Mouse (Mus musculus) lung, embryonic 14.5 days (tissue): ENCODE data around the gene Chst5. TPM values are rescaled to one million over a fixed set of nuclear protein-coding genes. Genes with fewer than 3 reads are reported as not detected.

Experiments used
- ATAC-seq: fragments of 200-750 bp; cut with Nextera tagmentation; 2 replicates; pipeline ENCODE4 v1.8.0; 2017; ENCODE audit warnings: mild to moderate bottlenecking, moderate TSS enrichment, moderate library complexity; ENCODE audit not compliant: insufficient read depth
- DNase-seq: peaks from one replicate; pipeline ENCODE4 v3.0.0-alpha.2; 2015
- H3K27ac ChIP-seq: fragments of 300-500 bp; sonication (generic); 2 replicates; pipeline ENCODE4 v1.5.1; 2014; ENCODE audit warnings: low read depth, mild to moderate bottlenecking, moderate library complexity
- H3K27me3 ChIP-seq: fragments of 300-500 bp; sonication (generic); 2 replicates; pipeline ENCODE4 v1.6.1; 2014; ENCODE audit warnings: low read length, control low read depth; ENCODE audit not compliant: insufficient read depth
- H3K36me3 ChIP-seq: fragments of 300-500 bp; sonication (generic); 2 replicates; pipeline ENCODE4 v1.6.1; 2014; ENCODE audit warnings: control low read depth; ENCODE audit not compliant: insufficient read depth
- H3K4me1 ChIP-seq: fragments of 300-500 bp; sonication (generic); 2 replicates; pipeline ENCODE4 v1.6.1; 2014; ENCODE audit warnings: antibody characterized with exemption, control low read depth; ENCODE audit not compliant: insufficient read depth
- H3K4me2 ChIP-seq: fragments of 300-500 bp; sonication (generic); 2 replicates; pipeline ENCODE4 v1.6.1; 2014; ENCODE audit warnings: mild to moderate bottlenecking
- H3K4me3 ChIP-seq: fragments of 300-500 bp; sonication (generic); 2 replicates; pipeline ENCODE4 v1.5.1; 2014; ENCODE audit warnings: low read depth, low read length
- H3K9ac ChIP-seq: fragments of 300-500 bp; sonication (generic); 2 replicates; pipeline ENCODE4 v1.6.1; 2014
- H3K9me3 ChIP-seq: fragments of 300-500 bp; sonication (generic); 2 replicates; pipeline ENCODE4 v1.6.1; 2016; ENCODE audit warnings: low read depth, low read length, control low read depth
- CTCF ChIP-seq: IDR thresholded peaks from 2 replicates; pipeline ENCODE4 v1.5.1; 2016; ENCODE audit warnings: antibody characterized with exemption, low read depth
- WGBS: fragments of 180-500 bp; shearing (Covaris S2); extraction: QIAGEN DNeasy Blood & Tissue Kit; methylation state at CpG from one replicate; pipeline ENCODE4 v1.1.7; 2014; 5-methylcytosine and 5-hydroxymethylcytosine counted together
- polyA plus RNA-seq: library from polyadenylated mRNA; unstranded; fragments of >200 nt; fragmentation: Nextera tagmentation; extraction: Ambion mirVana; gene quantifications from 2 replicates; pipeline ENCODE4 v1.2.1, GENCODE M21; 2014

The Chst5 gene
- polyA plus RNA-seq, result 5.3 and 6.6 TPM in 2 replicates

DNA sequence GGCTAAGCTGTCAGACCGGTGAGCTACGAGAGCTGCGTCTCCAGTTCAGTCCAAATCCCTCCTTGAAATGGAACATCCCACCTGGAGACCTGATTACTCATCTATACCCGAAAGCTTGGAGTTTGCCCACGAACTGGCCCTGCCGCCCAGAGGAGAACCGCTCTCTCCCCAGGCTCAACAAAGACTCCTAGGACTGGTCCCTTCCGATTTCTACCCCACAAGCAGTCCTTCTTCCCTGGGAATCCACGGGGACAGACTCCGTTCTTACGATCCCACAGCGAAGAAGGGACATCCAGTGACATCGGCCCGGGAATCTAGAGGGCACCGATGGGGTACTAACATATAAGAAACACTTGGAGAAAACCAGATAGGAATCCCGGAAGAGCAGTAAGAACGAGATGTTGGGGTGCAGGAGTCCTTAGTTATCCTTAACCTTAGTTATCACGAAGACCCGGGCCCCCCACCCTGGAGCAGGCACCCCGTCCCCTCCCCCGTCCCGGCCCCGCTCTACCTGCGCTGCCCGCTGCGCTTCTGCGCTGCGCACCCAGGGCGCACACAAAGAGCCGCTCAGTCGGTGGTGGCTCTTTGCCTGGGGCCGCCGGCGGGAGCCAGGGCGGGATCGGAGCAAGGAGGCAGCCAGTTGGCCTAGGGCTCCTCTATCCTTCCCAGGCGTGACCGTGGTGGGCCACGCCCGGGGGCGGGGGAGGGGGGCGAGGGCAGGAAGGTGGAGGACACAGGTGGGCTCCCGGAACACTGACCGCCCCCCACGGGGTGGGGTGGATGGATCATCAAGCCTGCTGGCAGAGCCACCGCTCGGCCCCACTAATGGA lies at the start of gene Chst5:
Gene Chst5, minus strand, starts transcription at position 827 of the 830 bp plus-strand sequence.
- no peak for TF ChIP-seq CTCF
- peak within 1 kb of the TSS; percentile 50 for H3K9ac ChIP-seq
- DNase-seq, result peak; percentile 44

DNA sequence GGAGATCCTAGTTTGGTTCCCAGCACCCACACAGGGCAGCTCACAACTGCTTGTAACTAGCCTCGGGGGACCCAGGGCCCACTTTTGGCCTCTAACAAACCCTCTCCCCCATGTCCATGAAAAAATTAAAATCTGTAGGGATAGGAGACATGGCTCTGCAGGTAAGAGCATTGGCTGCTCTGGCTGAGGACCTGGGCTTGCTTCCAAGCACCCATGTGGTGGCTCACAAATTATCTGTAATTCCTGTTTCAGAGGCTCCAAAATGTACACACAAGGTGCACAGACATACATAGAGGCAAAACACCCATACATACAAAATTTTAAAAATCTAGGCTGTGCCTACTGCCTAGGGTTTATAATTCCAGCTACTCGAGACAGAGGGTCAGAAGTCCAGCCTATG lies 47.0 kb upstream of the Chst5 start:
- no peaks in the 10 kb centered on the region for H3K9me3 ChIP-seq
- no peak overlapping the region for H3K4me2 ChIP-seq
- H3K27me3 ChIP-seq, result no peaks in the 10 kb centered on the region
- no peak overlapping the region for H3K4me3 ChIP-seq
- no peak overlapping the region for H3K9ac ChIP-seq
- ATAC-seq, result no peak
- no peaks in the 10 kb centered on the region for H3K4me1 ChIP-seq
- WGBS, result 89% methylated on average over 2 of the region's 2 CpGs
- no peak for TF ChIP-seq CTCF
- peaks cover 38% of the 10 kb centered on the region for H3K36me3 ChIP-seq
- DNase-seq, result no peak
- H3K27ac ChIP-seq, result no peak overlapping the region

More for the DNA sequence above, at the start of gene Chst5:
- H3K36me3 ChIP-seq, result no peaks in the 10 kb centered on the region
- peak; percentile 56; the same call in 1 of the 2 replicates for ATAC-seq
- no peaks in the 10 kb centered on the region for H3K4me1 ChIP-seq
- peak within 1 kb of the TSS; percentile 37 for H3K4me3 ChIP-seq
- H3K27me3 ChIP-seq, result peaks cover 16% of the 10 kb centered on the region; the same call in 1 of the 2 replicates
- H3K27ac ChIP-seq, result no peak within 1 kb of the TSS
- no peaks in the 10 kb centered on the region for H3K9me3 ChIP-seq
- WGBS, result 7% methylated on average over 47 of the region's 47 CpGs
- peak within 1 kb of the TSS; percentile 68 for H3K4me2 ChIP-seq

GRCm38 (mm10) chr8:111955879-111956278 lies 45.6 kb upstream of the Chst5 start:
- no peak for DNase-seq
- ATAC-seq, result no peak
- peaks cover 43% of the 10 kb centered on the region for H3K36me3 ChIP-seq

DNA sequence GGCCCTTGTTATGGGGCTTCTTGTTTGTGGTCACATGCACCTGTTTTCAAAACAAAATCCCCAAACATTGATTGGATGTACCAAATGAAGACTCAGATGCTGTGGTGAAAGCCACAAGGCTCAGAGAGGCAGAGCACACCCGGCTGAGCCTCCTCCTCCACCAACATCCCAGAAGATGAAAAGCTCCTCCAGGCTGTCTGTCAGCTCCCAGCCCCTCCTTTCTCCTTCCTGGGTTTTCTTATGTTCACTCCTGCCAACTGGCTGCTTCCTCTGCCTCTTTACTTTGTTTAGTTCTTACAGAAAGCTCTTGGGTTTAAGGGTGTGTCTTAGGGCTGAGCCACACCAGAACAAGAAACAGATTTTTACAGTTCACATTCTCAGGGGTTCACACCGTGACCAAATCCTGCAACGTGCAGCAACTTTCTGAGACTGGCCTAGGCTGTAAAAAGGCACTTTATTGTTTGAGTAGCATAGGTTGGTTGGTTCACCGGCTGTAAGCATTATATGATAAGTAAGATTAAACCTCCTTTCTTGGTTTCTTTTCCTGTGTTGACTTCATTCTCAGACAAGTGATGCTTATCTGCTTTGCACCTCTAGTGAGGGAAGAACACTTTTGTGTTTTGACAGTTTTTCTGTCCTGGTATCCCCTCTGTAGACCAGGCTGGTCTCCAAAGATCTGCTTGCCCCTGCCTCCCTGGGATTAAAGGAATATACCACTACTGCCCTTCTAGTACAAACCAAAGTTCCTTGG lies 44.8 kb upstream of the Chst5 start:
- Histone ChIP-seq H3K27me3 (no peaks in the 10 kb centered on the region), H3K36me3 (peaks cover 43% of the 10 kb centered on the region), H3K4me3 (no peak overlapping the region), H3K4me2 (no peak overlapping the region), H3K9ac (no peak overlapping the region), H3K4me1 (no peaks in the 10 kb centered on the region), H3K27ac (no peak overlapping the region), H3K9me3 (no peaks in the 10 kb centered on the region)
- 89% methylated on average over 4 of the region's 4 CpGs for WGBS
- no peak for TF ChIP-seq CTCF
- DNase-seq (no peak), ATAC-seq (no peak)

More at GRCm38 (mm10) chr8:111955879-111956278, 45.6 kb upstream of the Chst5 start:
- H3K9ac ChIP-seq, result no peak overlapping the region
- H3K27me3 ChIP-seq, result no peaks in the 10 kb centered on the region
- H3K4me3 ChIP-seq, result no peak overlapping the region
- WGBS, result 83% methylated on average over 5 of the region's 5 CpGs
- no peaks in the 10 kb centered on the region for H3K4me1 ChIP-seq
- H3K9me3 ChIP-seq, result no peaks in the 10 kb centered on the region
- no peak for TF ChIP-seq CTCF
- no peak overlapping the region for H3K4me2 ChIP-seq
- no peak overlapping the region for H3K27ac ChIP-seq

GRCm38 (mm10) chr8:111951936-111952335 lies 41.7 kb upstream of the Chst5 start:
- peaks cover 54% of the 10 kb centered on the region for H3K36me3 ChIP-seq
- WGBS, result 91% methylated on average over 5 of the region's 5 CpGs
- no peaks in the 10 kb centered on the region for H3K9me3 ChIP-seq
- H3K27me3 ChIP-seq, result no peaks in the 10 kb centered on the region
- DNase-seq (no peak), ATAC-seq (no peak)
- no peak overlapping the region for H3K4me3 ChIP-seq
- no peak overlapping the region for H3K4me2 ChIP-seq
- TF ChIP-seq CTCF, result no peak
- H3K27ac ChIP-seq, result no peak overlapping the region
- no peak overlapping the region for H3K9ac ChIP-seq
- H3K4me1 ChIP-seq, result no peaks in the 10 kb centered on the region

GRCm38 (mm10) chr8:111951317-111951716 lies 41.1 kb upstream of the Chst5 start:
- H3K4me2 ChIP-seq, result no peak overlapping the region
- 90% methylated on average over 7 of the region's 7 CpGs for WGBS
- H3K4me1 ChIP-seq, result no peaks in the 10 kb centered on the region
- DNase-seq (no peak), ATAC-seq (no peak)
- H3K4me3 ChIP-seq, result no peak overlapping the region
- peaks cover 55% of the 10 kb centered on the region for H3K36me3 ChIP-seq
- H3K9ac ChIP-seq, result no peak overlapping the region
- TF ChIP-seq CTCF, result no peak
- no peaks in the 10 kb centered on the region for H3K9me3 ChIP-seq
- H3K27ac ChIP-seq, result no peak overlapping the region
- H3K27me3 ChIP-seq, result no peaks in the 10 kb centered on the region

- DNase-seq (no peak), ATAC-seq (no peak)
- Histone ChIP-seq H3K9ac (no peak overlapping the region), H3K4me3 (no peak overlapping the region), H3K27ac (no peak overlapping the region), H3K4me2 (no peak overlapping the region), H3K36me3 (peaks cover 58% of the 10 kb centered on the region), H3K4me1 (no peaks in the 10 kb centered on the region), H3K9me3 (no peaks in the 10 kb centered on the region), H3K27me3 (no peaks in the 10 kb centered on the region)
- no peak for TF ChIP-seq CTCF
- 79% methylated on average over 3 of the region's 3 CpGs for WGBS
Observed at GRCm38 (mm10) chr8:111950846-111951245, 40.6 kb upstream of the Chst5 start.
